Mouse (Mus musculus) urinary bladder, postnatal 14 days (tissue): ENCODE data around the gene Aplp2.

Source experiments
- DNase-seq: peaks from one replicate; pipeline ENCODE4 v3.0.0; 2021; ENCODE audit warnings: low spot score

Aplp2 gene

DNA sequence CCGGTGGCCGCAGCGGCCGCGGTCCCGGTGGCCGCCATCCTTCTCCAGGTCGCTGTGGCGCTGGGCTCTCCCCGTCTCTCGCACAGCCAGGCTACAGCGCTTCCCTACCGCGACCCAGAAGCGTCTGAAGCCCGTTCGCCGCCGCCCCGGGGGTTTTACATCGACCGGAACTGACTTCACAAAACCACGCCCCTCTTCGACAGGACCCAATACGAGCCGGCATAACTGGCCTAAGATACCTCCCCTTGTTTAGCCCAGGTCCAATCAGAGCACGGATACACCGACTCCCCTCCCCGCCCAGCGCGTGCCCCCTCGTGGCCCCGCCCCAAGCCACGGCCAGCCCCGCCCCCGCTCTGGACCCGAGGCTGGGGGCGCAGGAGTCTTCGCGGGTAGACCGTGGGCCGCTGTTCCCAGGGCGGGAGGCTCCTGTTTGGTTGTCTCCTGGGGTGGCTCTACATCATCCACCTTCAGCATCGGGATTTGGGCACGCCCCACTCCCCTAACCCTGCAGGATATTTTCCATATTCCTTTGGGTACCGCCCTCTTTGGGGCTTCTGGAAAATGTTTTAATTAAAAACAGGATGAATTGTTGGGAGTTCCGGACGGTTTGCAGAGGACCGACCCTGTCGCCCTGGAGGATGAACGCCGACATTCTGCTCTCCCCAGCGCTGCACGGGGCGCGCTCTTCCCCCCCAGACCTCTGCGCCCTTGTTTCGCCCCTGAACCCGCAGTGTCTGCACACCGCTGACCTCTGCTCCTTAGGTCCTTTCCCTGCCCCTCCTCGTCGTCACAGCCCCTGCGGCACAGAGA lies at the start of gene Aplp2:
Gene Aplp2, minus strand, starts transcription at position 126 of the 810 bp plus-strand sequence.
- DNase-seq: peak; percentile 98

DNA sequence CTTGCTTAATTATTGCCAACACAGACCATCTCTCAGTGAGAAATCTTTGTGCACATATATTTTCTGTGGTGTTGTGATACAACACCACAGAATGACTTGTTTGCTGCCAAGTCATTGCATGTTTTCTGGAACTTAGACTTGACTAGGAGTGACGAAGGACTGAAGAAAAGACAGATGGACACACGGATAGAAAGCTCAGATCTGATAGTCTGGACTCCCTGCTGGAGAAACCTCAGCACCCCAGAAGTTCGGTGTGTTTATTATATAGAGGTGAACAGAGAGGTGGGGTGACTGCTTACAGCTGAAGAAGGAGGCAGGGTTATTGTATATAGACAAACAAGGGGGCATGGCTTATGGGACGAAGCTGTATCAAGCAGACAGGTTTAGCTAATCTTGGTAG lies 48.6 kb upstream of the Aplp2 start:
- no peak for DNase-seq

DNA sequence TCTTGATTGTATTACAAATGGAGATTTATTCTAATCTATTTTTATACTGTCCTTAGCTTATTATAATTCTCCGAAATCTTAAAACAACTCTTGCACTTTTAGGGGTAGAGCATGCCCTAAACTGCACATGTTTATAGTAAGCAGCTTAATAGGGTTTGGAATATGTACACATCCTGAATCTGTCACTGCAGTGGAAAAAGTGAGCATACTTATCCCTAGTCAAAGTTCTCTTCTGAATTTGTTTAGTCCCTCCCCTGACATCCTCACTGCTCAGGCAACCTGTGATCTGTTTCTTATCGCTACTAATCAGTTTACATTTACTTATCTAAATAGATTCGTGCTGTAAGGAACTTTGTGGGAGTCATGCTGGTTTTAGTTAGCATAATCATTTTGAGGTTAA lies 46.6 kb upstream of the Aplp2 start:
- DNase-seq: no peak

DNA sequence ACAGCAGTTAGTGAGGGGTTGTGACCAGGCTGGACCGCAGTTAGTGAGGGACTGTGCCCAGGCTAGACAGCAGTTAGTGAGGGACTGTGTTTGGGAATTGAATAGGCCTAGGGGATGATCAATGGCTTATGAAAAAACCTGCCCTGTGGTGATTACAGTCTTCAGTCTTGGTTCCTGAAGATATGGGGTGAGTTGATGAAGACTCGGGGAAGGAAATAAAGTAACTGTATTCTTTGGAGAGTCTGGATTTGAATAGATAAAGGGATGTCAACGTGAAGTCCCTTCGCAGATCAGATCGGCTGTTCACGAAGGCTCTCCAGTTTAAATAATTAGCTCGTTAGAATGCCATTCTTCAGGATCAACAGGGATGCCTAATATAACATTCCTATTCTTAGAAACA lies 44.3 kb upstream of the Aplp2 start:
- no peak for DNase-seq

DNA sequence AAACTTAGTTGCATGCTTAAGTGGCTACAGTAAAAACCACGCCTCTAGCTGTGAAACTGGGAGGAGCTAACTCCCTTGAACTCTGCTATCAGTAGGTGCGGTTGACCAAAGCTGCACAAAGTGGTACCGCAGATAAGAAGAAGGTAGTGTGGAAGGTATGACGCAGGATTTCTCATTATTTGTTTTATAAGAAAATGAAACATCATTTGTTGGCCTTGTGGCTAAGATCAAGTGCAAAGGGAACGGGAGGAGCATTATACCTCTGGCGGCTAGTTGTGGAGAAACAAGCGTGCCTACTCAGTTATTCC lies 43.0 kb upstream of the Aplp2 start:
- DNase-seq: peak; percentile 35

DNA sequence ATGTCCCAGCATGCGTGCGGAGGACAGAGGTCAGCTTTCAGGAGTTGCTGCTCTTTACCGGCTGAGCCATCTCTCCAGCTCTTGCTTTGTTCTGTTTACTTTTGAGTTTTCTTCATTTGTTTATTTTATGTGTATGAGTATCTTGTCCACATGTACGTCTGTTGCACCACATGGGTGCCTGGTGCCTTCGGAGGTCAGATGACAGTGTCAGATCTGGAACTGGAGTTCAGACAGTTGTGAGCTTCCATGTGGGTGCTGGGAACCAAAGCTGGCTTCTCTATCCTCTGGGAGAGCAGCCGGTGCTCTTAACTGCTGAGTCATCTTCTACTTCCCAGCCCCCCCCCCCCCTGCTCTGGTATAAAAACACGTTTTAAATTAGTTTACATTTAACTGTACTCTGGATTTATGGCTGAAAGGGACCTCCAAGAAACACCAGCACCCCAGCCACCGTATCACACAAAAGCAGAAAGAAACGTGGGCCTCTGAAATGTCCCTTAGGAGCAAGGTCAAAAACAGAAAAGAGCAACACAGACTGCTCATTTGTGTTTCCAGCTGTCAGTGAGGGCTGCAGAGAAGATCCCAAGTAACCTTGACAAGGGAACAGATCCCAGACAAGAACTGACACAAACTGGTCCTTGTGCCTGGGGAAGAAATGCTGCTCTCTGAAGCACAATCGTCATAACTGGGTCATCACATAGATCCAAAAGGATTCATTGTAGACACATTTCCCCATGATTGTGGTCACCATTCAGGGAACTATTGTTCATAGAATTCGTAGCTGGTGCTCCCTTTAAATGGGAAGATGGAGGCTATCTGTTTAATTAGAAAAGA lies 42.5 kb upstream of the Aplp2 start:
- peak; percentile 37 for DNase-seq

DNA sequence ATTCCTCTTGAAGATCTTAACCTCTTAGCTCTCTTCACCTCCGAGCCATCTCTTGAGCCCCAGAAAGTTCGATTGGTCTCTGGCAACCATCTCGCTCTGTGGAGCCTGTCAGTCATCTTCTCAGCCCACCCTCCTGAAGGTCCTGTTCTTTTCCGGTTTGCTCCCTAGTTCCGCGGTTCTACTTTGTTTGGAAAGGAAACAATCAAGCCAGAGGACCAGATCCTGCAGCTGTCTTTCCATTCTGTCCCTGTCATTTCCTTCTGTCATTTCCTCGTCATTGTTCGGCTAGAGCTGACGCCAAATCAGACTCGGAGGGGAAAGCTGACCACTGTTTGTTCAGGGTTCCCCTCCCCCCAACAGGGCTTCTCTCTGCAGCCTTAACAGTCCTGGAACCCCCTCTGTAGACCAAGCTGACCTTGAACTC lies 41.7 kb upstream of the Aplp2 start:
- DNase-seq: no peak

DNA sequence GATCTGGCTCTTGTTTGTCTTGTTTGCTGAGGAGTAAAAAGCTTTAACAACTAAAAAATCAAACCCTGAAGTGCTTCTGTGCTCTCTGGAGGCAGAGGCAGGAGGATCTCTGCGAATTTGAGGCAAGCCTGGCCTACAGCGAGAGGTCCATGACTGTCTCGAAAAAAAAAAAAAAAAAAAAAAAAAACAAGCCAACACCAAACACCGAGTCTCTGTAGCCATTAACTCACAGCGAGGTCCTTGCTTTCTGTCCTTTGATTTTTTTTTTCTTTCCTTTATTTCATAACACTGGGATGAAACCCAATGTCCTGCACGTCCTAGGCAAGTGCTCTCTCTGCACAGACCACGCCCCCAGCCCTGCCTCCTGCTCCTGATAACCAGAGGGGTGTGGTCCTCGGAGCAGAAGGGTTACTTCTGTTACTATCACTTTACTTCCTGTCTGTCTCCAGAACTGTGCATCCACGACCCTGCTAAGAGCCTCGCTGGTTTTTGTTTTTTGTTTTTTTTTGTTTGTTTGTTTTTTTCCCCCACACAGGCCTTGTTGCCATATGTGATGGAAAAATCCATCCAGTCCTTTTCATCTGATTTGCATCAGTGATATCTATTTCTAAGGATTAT lies 40.7 kb upstream of the Aplp2 start:
- DNase-seq: peak; percentile 53

DNA sequence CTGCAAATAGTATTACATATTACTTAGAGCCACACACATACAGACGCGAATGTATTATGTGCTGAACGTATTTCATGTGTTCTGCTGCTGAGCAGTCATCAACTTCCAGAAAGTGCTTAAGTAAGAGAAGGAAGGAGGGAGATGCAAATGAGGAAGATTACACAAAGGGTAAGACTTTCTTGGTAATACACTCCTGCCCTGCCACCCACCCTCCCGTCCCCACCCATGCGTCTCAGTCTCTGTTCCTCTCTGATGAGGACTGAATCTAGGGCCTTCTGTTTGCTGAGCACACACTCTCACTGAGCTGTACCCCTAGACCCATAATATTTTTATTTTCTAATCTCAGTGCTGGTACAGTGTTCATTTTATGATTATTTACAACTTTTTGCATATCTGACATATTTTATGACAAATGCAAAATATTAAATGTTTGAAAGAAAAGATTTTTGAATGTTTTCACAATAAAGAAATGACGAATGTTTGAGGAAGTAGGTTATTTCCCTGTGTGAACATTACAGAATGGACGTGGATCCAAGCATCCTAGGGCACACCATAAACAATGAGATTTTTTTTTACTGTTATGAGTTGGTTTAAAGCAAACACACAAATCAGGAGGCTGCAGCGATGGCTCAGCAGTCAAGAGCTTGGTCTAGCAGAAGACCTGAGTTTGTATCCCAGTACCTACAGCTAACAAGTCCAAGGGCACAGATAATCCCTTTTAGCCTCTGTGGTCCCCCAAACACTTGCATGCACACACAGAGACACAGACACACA lies 36.0 kb upstream of the Aplp2 start:
- DNase-seq: no peak

DNA sequence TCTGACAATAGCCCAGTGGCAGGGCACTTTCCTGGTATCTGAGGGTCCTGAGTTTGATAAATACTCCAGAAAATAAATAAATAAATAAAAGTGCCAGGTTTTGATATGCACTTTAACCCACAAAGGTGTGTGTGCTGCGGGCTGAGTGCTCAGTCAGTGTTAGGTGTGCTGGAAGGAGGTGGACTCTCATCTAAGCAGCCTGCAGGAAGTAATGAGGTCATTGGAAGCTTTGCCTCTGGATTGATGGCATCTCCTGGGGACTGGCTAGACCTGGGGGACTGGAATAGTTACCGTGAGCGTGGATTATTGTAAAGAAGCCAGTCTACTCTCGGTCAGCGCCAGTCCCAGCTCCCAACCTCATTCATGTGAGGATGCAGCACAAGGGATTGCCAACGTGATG lies 34.8 kb upstream of the Aplp2 start:
- DNase-seq: no peak

DNA sequence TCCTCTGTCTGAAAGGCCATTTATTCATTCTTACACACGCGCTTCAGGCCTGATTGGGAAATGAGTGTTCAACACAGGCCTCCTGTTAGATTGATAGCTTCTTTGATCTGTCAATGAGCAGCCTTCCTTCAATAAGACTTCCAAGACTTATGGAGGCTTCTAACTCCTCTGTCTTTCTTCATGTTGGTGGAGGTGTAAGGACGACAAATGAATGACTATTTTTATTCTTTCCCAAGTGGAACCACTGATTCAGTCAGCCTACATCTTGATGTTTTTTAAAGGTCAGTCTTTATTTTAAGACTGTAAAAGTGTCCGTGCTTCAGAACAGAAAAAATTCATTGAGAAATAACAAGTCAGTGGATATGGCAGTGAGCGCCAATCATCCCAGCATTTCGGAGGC lies 33.4 kb upstream of the Aplp2 start:
- no peak for DNase-seq

DNA sequence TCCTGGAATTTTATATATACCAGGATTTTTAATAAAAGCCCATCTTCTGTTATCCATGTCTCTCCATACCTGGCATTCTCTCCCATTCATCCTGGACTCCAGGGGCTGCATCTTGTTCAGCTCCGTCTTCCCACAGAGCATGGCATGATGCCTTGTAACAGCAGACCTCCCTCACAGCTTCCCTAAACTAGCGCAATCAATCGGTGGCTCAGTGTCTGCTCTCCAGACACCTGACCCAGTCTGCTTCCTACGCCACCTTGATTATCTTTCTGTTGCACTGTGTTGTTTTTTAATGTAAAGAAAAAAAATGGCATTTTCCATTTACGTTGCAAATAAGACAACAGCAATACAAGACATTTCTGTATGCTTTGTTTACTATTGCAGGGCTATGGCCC lies 32.3 kb upstream of the Aplp2 start:
- no peak for DNase-seq

DNA sequence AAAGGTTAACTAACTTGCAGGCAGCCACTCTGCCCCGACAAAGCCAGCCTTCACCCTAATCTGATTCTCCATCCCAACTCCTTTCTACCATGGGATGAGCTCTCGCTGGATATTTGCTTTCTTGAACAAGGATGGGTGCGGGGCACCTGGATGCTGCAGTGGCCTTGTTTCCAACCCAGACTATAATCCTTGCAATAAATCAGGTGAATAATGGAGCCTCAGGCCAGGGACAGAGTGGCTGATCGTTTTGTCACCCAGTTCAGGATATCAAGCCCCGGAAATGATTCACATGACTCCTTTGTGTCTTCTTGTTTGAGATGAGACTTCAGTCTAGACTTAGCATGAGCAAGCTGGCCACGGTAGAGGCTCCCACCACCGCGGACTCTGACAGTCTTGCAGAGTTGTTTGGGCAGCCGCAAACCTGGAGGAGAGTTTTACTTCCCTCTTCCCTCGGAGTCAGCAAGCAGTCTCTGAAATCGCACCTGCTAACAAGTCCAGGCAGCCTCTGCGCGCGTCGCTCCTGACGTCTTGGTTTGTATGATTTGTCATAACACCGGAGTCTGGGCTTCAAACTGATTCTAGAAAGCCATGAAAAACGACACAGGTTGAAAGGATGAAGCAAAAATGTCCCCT lies 31.8 kb upstream of the Aplp2 start:
- DNase-seq: peak; percentile 27

DNA sequence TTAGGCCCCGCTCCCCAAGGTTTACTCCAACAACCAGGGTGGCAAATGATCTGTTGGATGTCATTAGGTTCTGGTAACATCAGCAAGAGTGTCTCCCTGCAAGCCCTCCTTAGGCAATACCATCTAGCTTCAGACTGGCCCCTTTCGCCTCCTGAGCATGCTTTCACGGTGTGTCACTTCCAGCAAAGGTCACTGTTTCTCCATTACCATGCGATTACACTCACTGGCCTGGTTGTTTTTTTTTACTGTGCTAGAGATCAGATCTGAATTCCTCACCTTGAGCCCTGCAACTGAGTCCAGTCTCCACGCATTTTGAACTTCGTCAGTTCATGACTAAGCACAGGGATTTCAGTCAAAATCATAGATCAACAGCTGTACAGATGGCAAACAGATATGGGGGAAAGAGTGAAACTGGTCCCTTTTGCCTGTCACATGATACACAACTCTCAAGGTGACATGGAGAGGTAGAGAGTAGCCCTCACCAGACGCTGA lies 29.6 kb upstream of the Aplp2 start:
- no peak for DNase-seq

DNA sequence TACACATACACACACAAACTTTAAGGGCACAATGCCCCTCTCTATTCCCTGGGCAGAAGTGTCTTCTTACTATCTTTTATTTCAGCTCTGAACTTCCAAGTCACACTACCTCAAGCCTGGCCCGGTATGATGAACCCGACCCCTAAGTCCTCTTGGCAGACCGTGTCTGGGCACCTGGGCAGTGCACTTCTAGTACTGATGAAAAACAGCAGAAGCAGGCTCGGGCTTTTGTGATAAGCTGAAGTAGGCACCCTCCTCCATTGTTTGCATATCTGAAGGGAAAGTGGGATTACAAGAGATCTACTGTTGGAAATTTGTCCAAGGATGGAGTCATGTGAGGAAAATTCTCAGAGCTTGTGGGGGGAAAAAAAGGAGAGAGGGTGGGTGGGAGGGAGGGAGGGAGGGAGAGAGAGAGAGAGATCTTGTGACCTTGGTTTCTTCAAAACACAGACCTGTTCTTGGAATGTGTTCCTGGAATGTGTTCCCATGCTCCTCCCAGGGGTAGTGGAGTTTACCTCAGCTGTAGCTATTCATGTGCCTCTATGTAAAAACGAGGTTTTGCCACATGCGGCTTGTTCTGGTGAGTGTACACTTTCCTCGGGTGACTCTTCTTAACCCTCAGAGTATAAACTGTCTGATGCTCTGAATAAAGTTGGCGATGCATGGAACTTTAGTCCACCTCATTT lies 29.1 kb upstream of the Aplp2 start:
- no peak for DNase-seq

DNA sequence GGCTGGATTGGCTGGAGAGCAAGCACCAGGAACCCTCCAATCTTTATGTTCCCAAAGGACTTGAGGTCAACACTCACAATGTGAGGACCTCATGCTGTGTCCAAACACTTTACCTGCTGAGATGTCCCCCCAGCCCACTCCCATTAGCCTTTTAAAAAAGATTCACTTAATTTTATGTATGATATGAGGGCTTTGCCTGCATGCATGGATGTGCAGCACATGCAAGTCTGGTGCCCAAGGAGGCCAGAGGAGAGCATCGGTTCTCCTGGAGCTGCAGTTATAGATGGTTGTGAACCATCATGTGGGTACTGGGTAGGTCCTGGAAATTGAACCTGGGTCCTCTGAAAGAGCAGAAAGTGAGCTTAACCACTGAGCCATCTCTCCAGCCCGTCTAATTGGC lies 27.9 kb upstream of the Aplp2 start:
- DNase-seq: no peak

DNA sequence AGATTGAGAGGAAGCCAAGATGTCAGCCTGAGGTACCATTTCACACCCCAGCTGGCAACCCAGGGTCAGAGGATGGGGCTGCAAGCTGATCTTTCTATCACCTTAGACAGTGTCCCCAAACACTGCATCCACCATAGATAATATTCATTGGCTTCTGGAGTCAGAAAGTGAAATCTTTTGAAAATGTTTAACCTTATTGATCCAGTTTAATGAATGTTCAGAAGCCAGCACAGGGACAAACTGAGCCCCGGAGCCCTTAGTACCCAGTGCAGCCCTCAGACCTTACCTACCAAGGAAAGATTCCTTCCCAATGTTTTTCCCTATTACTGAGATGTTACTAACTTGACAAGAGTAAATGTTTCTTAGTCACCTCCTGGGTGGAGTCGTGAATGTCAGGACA lies 26.9 kb upstream of the Aplp2 start:
- no peak for DNase-seq

DNA sequence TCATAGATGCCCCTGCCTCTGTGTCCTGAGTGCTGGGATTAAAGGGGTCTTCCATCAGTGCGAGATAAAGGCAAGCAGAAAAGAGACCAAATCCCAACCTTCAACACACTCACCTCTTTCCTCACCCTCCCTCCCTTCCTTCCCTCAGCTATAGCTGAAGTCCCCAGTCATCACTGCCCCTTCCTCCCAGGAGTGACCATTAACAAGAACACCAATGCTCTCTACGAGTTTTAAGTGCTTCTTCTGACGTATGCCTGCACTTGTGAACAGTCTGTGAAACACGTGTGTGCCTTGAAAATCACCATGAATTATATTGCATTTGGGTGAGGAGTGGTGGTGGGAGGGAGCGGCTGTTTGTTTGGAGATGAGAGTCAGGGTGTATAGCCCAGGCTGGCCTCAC lies 24.5 kb upstream of the Aplp2 start:
- DNase-seq: no peak

DNA sequence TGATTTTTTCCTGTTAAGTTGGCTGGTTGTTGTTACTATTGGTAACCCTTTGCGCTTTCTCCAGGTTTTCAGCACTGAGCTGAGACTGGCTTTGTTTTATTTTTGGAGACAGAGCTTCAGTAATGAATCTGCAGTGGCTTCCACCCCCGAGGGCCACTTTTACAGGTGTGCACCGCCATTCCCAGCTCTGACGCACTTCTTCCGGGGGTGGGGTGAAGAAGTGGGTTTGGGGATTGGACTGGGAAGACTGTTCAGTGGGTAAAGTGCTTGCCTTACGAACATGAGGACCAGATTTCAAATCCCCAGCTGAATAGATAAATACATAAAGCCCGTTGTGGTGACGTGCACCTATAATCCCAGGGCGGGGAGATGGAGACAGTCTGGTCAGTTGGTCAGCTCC lies 23.9 kb upstream of the Aplp2 start:
- no peak for DNase-seq

DNA sequence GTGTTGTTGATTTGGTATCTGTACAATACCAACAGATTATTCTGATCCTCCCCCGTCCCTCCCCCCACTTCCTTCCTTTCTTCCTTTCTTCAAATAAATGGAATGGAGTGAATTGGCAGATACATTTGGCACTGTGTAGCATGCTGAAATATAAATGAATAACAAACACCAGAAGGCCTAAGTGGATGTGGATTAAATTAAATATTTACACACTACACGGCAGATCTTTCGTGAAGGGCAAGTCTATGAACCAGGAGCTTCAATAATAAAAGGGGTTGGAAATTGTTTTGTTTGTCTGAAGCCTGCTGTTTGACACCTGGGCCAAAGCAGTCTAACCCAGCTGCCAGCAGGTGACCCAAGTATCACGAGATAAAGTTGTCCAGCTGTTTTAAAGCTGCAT lies 23.4 kb upstream of the Aplp2 start:
- no peak for DNase-seq

DNA sequence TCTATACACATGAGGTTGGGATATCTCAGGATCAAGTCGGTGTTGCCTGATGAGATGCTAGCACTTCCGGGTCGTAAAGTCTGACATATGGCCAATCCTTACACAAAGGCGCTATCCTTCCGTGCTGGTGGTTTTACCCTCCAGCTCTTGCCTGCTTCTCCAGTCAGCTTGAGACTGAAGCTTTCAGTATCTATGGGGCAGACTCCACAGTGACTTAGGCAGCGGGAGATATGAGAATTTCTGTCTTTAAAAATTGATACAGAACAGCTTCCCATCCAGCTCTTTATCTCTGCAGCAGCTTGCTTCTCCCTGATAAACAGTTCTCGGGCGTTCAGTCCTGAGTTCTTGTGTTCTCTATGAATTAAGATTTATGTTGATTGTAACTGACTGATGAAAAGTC lies 14.9 kb upstream of the Aplp2 start:
- no peak for DNase-seq
